Mouse (Mus musculus): ENCODE data around the gene Gm19965. TPM values are rescaled to one million over a fixed set of nuclear protein-coding genes. Genes with fewer than 3 reads are reported as not detected.

Gene Gm19965
- not detected in 2 replicates for total RNA-seq (2014; fragmentation: Nextera tagmentation)
- total RNA-seq (2017), result not detected in 2 replicates

DNA sequence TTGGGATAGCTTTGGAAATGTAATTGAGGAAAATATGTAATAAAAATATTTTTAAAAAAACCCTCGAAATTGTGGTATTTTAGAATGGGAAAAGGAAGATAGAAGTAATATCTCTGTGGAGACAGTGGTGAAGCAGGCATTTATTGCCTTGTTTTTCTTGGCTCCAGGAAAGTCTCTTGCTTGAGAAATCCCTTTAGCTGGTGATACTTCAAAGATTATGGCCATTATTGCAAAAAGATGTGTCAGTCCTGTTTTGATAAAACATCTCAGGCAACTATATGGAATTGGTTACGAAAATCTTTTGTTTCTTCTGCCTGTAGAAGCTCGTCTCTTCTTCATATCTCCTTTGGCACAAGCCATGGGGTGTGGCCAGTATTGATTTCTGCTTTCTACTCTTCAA is at the start of gene Gm19965:
Gene Gm19965, plus strand, starts transcription at position 301 of the 400 bp plus-strand sequence.
- no peak for ATAC-seq (replicated peaks; ENCODE audit: low FRiP score, low TSS enrichment, poor library complexity, severe bottlenecking)

DNA sequence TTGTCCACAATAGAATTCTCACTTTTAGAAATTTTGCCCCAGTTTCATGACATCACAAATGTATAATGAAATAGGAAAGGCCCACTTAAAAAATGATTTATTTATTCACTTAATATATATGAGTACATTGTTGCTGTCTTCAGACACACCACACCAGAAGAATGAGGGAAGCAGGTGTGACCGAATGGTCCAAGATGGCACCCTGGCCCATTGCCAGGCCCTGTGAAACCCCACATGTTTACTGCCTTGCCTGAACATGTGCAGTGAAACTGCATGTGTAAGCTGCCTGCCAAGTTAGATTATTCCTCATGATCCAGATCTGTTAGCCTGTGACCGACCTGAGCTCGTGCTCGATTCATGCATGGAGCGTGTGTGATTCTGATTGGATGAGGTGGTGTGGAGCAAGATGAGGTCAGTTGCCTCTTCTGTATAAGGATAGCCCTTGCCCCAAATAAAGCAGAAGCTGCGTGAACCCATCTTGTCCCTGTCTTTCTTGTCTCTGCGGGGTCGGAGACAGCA is 20.3 kb upstream of the Gm19965 start:
- ATAC-seq (replicated peaks; ENCODE audit: low FRiP score, low TSS enrichment, poor library complexity, severe bottlenecking), result no peak

All from megakaryocyte-erythroid progenitor cell, adult 5-6 weeks (primary cell).